Mouse (Mus musculus) G1E (cell line): Measurements from ENCODE around the gene Chp1.

Experiments
- CTCF ChIP-seq: IDR thresholded peaks from 2 replicates; pipeline ENCODE4 v1.5.1; 2012; ENCODE audit warnings: low read depth, low read length, inconsistent platforms, mixed read lengths
- TAL1 ChIP-seq: conservative IDR thresholded peaks from 2 replicates; pipeline ENCODE4 v1.6.1; 2012; ENCODE audit warnings: low read depth, low read length, inconsistent platforms, mixed read lengths

DNA sequence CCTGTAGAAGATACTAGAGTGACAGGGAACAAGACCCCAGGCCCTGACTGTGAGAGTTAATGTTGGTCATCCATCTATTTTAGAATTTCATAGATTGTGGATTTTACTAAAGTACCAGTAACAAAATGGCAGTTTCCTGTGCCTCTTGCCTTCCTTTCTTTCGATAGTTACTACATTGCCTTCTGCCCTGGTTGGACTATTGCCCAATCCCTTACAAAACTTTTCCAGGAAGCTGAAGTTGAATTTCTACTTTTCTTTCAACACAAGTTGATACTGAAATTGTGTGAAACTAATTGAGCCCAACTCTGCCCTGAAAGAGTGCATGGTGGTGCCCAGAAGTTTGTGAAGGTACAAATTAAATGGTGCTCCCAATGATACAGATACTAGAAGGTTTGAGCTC lies 25.0 kb downstream of the Chp1 start:
- no peak for TF ChIP-seq CTCF
- no peak for TF ChIP-seq TAL1
